Mouse (Mus musculus): Measurements from ENCODE around the gene Vmn1r231. TPM values are rescaled to one million over a fixed set of nuclear protein-coding genes. Genes with fewer than 3 reads are reported as not detected.

Gene Vmn1r231
- not detected in 2 replicates for polyA plus RNA-seq (2015; fragmentation: Nextera tagmentation; extraction: Ambion mirVana)

GRCm38 (mm10) chr17:20904991-20905390 is at the start of gene Vmn1r231:
TSS of gene Vmn1r231 (minus strand) at chr17:20905091.
- ATAC-seq (replicated peaks; ENCODE audit: low FRiP score, low read depth) (no peak), DNase-seq (ENCODE audit: low spot score) (no peak)
- no peak for TF ChIP-seq CTCF (IDR thresholded peaks at IDR 0.05; ENCODE audit: low read depth)
- no peaks in the 10 kb centered on the region for H3K9me3 ChIP-seq (replicated peaks; ENCODE audit: low read length)
- no peak within 1 kb of the TSS for H3K9ac ChIP-seq (ENCODE audit: low read depth, low read length)
- no peaks in the 10 kb centered on the region for H3K27me3 ChIP-seq (ENCODE audit: insufficient read depth, low read length)
- no peaks in the 10 kb centered on the region for H3K4me1 ChIP-seq (replicated peaks; ENCODE audit: insufficient read depth, low read length)
- H3K4me3 ChIP-seq (replicated peaks; ENCODE audit: low read depth, low read length): no peak within 1 kb of the TSS
- WGBS: 56% methylated on average over 2 of the region's 2 CpGs
- no peak within 1 kb of the TSS for H3K27ac ChIP-seq
- no peak within 1 kb of the TSS for H3K4me2 ChIP-seq (ENCODE audit: low read length)
- no peaks in the 10 kb centered on the region for H3K36me3 ChIP-seq (ENCODE audit: insufficient read depth, low read length)

- no peak for ATAC-seq (replicated peaks; ENCODE audit: low FRiP score, low read depth)
- peak overlapping the region; percentile 71 for H3K9ac ChIP-seq (ENCODE audit: low read depth, low read length)
- peaks cover 3% of the 10 kb centered on the region for H3K4me1 ChIP-seq (replicated peaks; ENCODE audit: insufficient read depth, low read length)
- no peak for DNase-seq (ENCODE audit: low spot score)
- H3K27me3 ChIP-seq (ENCODE audit: insufficient read depth, low read length): no peaks in the 10 kb centered on the region
- no peak overlapping the region for H3K27ac ChIP-seq
- H3K9me3 ChIP-seq (replicated peaks; ENCODE audit: low read length): no peaks in the 10 kb centered on the region
- H3K36me3 ChIP-seq (ENCODE audit: insufficient read depth, low read length): 0 out of 2 replicates have a peak, but pooled peaks cover 4% of the 10 kb centered on the region
- TF ChIP-seq CTCF (IDR thresholded peaks at IDR 0.05; ENCODE audit: low read depth): no peak
- H3K4me2 ChIP-seq (ENCODE audit: low read length): peak overlapping the region; percentile 72
- peak overlapping the region; percentile 53 for H3K4me3 ChIP-seq (replicated peaks; ENCODE audit: low read depth, low read length)
These were observed 41.7 kb upstream of the Vmn1r231 start for GRCm38 (mm10) chr17:20946636-20947035.

- DNase-seq (ENCODE audit: low spot score) (peak; percentile 22), ATAC-seq (replicated peaks; ENCODE audit: low FRiP score, low read depth) (no peak)
- H3K36me3 ChIP-seq (ENCODE audit: insufficient read depth, low read length): 0 out of 2 replicates have a peak, but pooled peaks cover under 1% of the 10 kb centered on the region
- 0% methylated on average over 13 of the region's 13 CpGs for WGBS
- H3K4me1 ChIP-seq (replicated peaks; ENCODE audit: insufficient read depth, low read length): peaks cover 3% of the 10 kb centered on the region
- peak overlapping the region; percentile 53 for H3K4me3 ChIP-seq (replicated peaks; ENCODE audit: low read depth, low read length)
- TF ChIP-seq CTCF (IDR thresholded peaks at IDR 0.05; ENCODE audit: low read depth): no peak
- H3K27me3 ChIP-seq (ENCODE audit: insufficient read depth, low read length): no peaks in the 10 kb centered on the region
- H3K9me3 ChIP-seq (replicated peaks; ENCODE audit: low read length): no peaks in the 10 kb centered on the region
- peak overlapping the region; percentile 72 for H3K4me2 ChIP-seq (ENCODE audit: low read length)
- peak overlapping the region; percentile 71 for H3K9ac ChIP-seq (ENCODE audit: low read depth, low read length)
- H3K27ac ChIP-seq: peak overlapping the region; percentile 95
These were observed 41.2 kb upstream of the Vmn1r231 start for GRCm38 (mm10) chr17:20946026-20946565.

GRCm38 (mm10) chr17:20944985-20945891 is 40.3 kb upstream of the Vmn1r231 start, which contains the start of gene Ppp2r1a:
TSS of gene Ppp2r1a (plus strand) at chr17:20945311.
- peaks cover 3% of the 10 kb centered on the region for H3K4me1 ChIP-seq (replicated peaks; ENCODE audit: insufficient read depth, low read length)
- no peaks in the 10 kb centered on the region for H3K36me3 ChIP-seq (ENCODE audit: insufficient read depth, low read length)
- ATAC-seq (replicated peaks; ENCODE audit: low FRiP score, low read depth) (peak; percentile 99), DNase-seq (ENCODE audit: low spot score) (peak; percentile 100)
- H3K9ac ChIP-seq (ENCODE audit: low read depth, low read length): peak within 1 kb of the TSS; percentile 71
- peak within 1 kb of the TSS; percentile 95 for H3K27ac ChIP-seq
- H3K4me2 ChIP-seq (ENCODE audit: low read length): peak within 1 kb of the TSS; percentile 72
- no peak for TF ChIP-seq CTCF (IDR thresholded peaks at IDR 0.05; ENCODE audit: low read depth)
- peak within 1 kb of the TSS; percentile 53 for H3K4me3 ChIP-seq (replicated peaks; ENCODE audit: low read depth, low read length)
- WGBS: under 1% methylated on average over 67 of the region's 69 CpGs
- H3K9me3 ChIP-seq (replicated peaks; ENCODE audit: low read length): no peaks in the 10 kb centered on the region
- no peaks in the 10 kb centered on the region for H3K27me3 ChIP-seq (ENCODE audit: insufficient read depth, low read length)

GRCm38 (mm10) chr17:20944226-20944625 is 39.3 kb upstream of the Vmn1r231 start:
- Histone ChIP-seq H3K4me2 (ENCODE audit: low read length) (peak overlapping the region; percentile 50), H3K27ac (peak overlapping the region; percentile 93), H3K4me3 (replicated peaks; ENCODE audit: low read depth, low read length) (peak overlapping the region; percentile 47), H3K36me3 (ENCODE audit: insufficient read depth, low read length) (no peaks in the 10 kb centered on the region), H3K4me1 (replicated peaks; ENCODE audit: insufficient read depth, low read length) (peaks cover 3% of the 10 kb centered on the region), H3K27me3 (ENCODE audit: insufficient read depth, low read length) (no peaks in the 10 kb centered on the region), H3K9me3 (replicated peaks; ENCODE audit: low read length) (no peaks in the 10 kb centered on the region), H3K9ac (ENCODE audit: low read depth, low read length) (peak overlapping the region; percentile 53)
- TF ChIP-seq CTCF (IDR thresholded peaks at IDR 0.05; ENCODE audit: low read depth): no peak
- DNase-seq (ENCODE audit: low spot score) (peak; percentile 11), ATAC-seq (replicated peaks; ENCODE audit: low FRiP score, low read depth) (no peak)
- 51% methylated on average over 3 of the region's 3 CpGs for WGBS

- DNase-seq (ENCODE audit: low spot score): no peak
- no peaks in the 10 kb centered on the region for H3K4me1 ChIP-seq (replicated peaks; ENCODE audit: insufficient read depth, low read length)
- 32% methylated on average over 1 of the region's 1 CpGs for WGBS
- H3K36me3 ChIP-seq (ENCODE audit: insufficient read depth, low read length): no peaks in the 10 kb centered on the region
- no peak within 1 kb of the TSS for H3K9ac ChIP-seq (ENCODE audit: low read depth, low read length)
- no peaks in the 10 kb centered on the region for H3K9me3 ChIP-seq (replicated peaks; ENCODE audit: low read length)
- no peak within 1 kb of the TSS for H3K27ac ChIP-seq
- H3K4me2 ChIP-seq (ENCODE audit: low read length): no peak within 1 kb of the TSS
- TF ChIP-seq CTCF (IDR thresholded peaks at IDR 0.05; ENCODE audit: low read depth): no peak
- ATAC-seq (replicated peaks; ENCODE audit: low FRiP score, low read depth): no peak
- no peaks in the 10 kb centered on the region for H3K27me3 ChIP-seq (ENCODE audit: insufficient read depth, low read length)
- H3K4me3 ChIP-seq (replicated peaks; ENCODE audit: low read depth, low read length): no peak within 1 kb of the TSS
These were observed 14.7 kb upstream of the Vmn1r231 start, which contains the start of gene Vmn1r232 for GRCm38 (mm10) chr17:20919614-20920013. TSS of gene Vmn1r232 (minus strand) at chr17:20919714.

Measured in kidney, postnatal 0 days (tissue).